Mouse (Mus musculus): Measurements from ENCODE around the gene Dnmt3a.

Dnmt3a gene

DNA sequence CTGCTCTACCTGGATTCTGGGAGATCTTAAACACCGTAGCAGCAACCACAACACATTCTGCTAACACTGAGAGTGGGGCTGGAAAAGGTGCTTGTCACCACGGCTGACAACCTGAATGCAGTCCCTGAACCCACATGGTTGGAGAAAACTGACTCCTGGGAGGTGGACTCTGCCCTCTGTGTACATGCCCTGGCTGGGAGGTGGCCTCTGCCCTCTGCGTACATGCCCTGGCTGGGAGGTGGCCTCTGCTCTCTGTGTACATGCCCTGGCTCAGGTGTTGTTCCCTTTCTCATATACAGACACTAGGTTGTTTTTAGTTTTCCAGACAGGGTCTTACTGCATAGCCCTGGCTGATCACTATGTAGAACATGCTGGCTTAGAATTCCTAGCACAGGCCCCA lies 113.6 kb downstream of the Dnmt3a start:
- no peak for DNase-seq (ENCODE audit: low read depth)

DNA sequence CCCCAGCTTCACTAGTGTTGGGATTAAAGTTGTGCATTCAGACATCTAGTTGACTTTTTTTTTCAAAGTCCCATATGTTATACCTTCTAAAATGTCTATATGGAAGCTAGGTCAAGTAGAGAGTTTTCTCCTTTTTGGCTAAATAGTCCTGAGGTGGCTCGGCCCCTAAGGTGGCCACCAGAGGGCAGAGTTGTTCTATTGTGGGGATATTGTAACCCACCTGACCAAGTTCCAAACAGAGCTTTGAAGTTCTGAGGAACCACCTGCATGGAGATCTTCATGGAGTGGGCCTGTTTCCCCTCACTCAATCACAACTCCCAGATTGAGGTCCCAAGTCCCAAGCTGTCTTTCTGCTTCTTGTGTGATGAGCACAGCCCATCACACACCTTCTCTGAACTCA lies 120.3 kb downstream of the Dnmt3a start:
- DNase-seq (ENCODE audit: low read depth): peak; percentile 21

DNA sequence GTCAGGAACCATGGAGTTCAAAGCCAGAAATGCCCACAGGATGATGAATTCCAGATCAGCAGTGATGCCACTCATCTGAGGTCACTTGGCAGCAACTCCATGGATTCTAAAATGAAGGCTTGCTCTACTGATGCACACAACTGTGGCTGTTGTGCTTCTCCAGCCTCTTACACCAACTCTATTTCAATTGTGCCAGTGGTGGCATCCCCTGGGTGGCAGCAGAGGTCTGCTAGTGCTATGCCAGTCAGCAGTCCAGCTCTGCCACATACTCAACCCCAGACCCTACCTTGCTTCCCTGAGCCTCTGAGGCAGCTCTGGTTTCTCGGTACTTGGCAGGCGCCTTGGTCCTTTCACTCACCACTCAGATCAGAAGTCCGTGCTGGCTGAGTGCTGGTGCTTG lies 123.0 kb downstream of the Dnmt3a start:
- DNase-seq (ENCODE audit: low read depth): peak; percentile 43

DNA sequence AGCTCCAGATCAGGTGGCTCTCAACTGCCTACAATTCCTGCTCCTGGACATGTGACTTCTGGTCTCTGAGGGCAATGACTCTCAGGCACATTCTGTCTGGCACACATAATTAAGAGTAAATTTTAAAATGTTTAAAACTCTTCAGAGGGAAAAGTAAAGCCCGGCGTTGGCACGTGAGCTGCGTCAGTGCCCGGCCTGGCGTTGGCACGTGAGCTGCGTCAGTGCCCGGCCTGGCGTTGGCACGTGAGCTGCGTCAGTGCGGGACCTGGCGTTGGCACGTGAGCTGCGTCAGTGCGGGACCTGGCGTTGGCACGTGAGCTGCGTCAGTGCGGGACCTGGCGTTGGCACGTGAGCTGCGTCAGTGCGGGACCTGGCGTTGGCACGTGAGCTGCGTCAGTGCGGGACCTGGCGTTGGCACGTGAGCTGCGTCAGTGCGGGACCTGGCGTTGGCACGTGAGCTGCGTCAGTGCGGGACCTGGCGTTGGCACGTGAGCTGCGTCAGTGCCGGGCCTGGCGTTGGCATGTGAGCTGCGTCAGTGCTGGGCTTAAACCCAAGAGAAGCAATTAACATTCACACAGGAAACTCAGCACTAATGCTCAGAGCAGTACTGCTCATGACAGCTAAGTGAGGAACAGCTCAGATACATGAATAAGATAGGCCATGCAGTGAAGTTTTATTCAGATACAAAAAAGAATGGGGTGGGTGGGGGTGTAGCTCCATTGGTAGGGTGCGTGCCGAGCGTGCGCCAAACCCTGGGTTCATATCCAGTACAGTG lies 124.5 kb downstream of the Dnmt3a start:
- peak; percentile 47 for DNase-seq (ENCODE audit: low read depth)

GRCm38 (mm10) chr12:3942026-3942425 lies 136.2 kb downstream of the Dnmt3a start:
- no peak for DNase-seq (ENCODE audit: low read depth)

GRCm38 (mm10) chr12:3944454-3945073 lies 138.8 kb downstream of the Dnmt3a start:
- DNase-seq (ENCODE audit: low read depth): no peak

GRCm38 (mm10) chr12:3947503-3947902 lies 141.7 kb downstream of the Dnmt3a start:
- DNase-seq (ENCODE audit: low read depth): no peak

- no peak for DNase-seq (ENCODE audit: low read depth)
These were observed 148.8 kb downstream of the Dnmt3a start, which contains the start of gene Pomc for GRCm38 (mm10) chr12:3954651-3955050. Pomc (plus strand) TSS chr12:3954951.

DNA sequence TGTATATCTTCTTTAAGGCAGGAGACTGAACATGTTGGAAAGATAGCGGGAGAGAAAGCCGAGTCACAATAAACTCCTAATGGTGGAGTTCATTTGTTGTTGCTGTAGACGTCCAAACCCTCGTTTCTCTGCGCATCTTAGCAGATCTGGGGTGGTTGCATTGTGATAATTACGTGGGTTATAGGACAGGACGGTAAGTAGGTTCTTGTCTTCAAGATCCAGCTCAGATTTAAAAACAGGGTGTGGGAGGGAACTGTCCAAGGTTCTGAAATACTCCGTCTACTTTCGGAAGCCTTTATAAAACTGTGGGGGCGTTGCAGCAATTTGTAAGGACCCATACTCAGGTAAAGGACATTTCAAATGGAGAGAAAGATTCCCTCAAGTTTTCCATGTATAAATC lies 149.6 kb downstream of the Dnmt3a start:
- no peak for DNase-seq (ENCODE audit: low read depth)

DNA sequence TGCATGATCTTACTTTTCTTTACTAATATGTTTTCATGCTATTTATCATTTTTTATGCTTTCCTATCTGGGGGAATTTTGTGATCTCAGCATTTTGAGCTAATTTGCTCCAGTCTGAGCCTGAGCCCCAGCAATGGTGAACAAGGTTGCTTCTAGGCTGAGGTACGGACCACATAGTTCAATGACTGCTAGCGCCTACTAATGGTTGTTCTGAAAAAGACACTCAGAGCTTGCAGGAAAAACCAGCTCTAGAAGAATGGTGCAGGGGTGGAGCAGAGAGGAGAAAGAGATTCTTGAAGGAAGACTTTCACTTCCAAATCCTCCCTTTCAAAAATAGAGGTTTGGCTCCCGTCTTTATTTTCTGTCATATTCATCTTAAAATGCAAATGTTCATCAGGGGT lies 150.5 kb downstream of the Dnmt3a start:
- no peak for DNase-seq (ENCODE audit: low read depth)

DNA sequence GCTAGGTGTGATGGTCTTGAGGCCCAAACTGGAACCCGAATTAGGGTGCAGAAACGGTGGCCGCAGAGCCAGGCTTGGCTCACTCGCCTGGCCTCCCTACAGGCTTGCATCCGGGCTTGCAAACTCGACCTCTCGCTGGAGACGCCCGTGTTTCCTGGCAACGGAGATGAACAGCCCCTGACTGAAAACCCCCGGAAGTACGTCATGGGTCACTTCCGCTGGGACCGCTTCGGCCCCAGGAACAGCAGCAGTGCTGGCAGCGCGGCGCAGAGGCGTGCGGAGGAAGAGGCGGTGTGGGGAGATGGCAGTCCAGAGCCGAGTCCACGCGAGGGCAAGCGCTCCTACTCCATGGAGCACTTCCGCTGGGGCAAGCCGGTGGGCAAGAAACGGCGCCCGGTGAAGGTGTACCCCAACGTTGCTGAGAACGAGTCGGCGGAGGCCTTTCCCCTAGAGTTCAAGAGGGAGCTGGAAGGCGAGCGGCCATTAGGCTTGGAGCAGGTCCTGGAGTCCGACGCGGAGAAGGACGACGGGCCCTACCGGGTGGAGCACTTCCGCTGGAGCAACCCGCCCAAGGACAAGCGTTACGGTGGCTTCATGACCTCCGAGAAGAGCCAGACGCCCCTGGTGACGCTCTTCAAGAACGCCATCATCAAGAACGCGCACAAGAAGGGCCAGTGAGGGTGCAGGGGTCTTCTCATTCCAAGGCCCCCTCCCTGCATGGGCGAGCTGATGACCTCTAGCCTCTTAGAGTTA lies 154.2 kb downstream of the Dnmt3a start:
- DNase-seq (ENCODE audit: low read depth): peak; percentile 62

- DNase-seq (ENCODE audit: low read depth): no peak
These were observed 154.7 kb downstream of the Dnmt3a start for GRCm38 (mm10) chr12:3960553-3960952.

Measured in fibroblast of lung, adult 2 months (primary cell).